Mouse (Mus musculus) left cerebral cortex, adult 9 months (tissue): ENCODE measurements at regions not wholly inside any gene's neighbourhood (a gene's known extent, or its start where the extent isn't known, plus 50 kb on each side); places are given as distances from the start of the nearest gene placed in this dataset.
A peak's percentile ranks its signal among the peaks of the same experiment; 100 is the strongest.

ENCODE experiments used
- DNase-seq, 2 experiments: peaks; one replicate each; pipeline ENCODE4 v3.0.0; 2022; ENCODE audit warnings: low spot score in 2 of 2

GRCm38 (mm10) chr9:30522595-30523350 is 95.9 kb downstream of the Snx19 start:
- no peak for DNase-seq

DNA sequence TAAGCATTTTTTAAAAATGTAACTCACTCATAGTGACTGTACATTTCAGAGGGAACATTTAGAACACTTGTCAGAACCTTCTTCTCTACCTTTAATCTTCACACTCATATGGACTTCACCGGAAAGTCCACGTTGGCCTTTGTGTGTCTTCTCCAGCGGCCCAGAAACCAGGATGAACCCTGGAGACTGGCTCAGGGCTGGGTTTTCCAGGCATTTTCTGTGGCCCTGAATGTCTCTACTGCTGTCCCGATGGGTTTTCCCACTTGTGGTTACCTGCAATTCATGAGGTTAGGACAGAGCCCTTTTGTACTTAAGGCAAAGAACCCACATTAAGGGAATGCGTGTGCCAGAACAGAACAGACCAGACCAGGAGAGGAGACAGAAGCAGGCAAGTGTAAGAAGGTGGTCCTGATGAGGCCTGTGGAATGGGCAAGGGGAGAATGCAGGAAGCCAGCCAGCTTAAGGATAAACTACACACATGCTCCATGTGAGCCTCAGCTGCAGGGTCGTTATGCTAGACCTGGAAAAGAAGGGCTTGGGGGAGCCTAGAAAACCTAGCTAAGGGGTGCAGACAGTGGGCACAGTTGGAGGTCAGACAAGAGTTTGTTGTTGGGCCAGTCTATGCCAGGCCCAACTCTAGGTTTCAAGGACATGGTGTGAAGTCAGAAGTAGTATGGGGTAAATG is 94.8 kb downstream of the Snx19 start:
- DNase-seq = no peak

DNA sequence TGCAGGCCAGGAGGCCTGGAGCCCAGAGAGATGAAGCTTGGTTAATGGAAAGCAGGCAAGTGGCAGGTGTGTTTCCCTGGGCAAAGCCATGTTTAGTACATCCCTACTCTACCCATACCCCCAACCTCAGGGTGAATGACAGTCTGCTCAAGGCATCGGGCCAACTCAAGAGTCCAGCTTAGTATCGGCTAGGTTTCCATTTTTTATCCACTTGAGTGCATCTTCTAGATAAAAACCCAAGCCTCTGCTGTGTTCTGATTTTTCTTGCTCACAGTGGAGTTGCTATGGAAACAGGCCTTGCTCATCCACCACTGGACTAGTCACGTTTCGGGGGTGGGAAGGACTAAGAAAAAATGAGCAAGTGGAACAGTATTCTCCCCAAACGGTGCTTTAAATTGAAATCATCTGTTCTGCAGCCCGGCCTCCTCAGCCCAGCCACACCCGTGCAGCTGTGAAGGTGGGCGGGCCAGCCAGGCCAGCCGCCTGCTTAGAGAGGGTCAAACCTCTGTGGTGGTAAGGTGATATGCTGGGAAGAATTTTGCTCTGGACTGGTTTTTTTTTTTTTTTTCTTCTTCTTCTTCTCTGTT is 94.0 kb downstream of the Snx19 start:
- DNase-seq = peak; percentile 69 to 78

DNA sequence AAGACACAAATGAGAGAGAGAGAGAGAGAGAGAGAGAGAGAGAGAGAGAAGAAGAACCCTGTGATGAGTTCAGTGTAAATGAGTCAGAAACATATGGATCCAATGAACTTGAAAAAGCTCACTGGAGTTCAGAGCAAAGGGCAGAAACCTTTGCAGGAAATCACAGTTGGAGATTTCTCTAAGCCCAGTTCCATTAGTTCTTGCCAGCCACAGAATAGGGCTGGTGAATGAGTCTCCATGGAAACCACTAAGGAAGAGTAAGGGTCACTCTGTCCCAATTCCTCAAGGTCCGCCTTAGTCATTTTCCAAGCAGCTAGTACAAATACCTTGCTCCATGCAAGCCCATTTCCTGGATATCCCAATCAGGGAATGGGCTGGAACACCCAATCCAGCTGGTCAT is 93.2 kb downstream of the Snx19 start:
- DNase-seq = no peak

GRCm38 (mm10) chr9:30519231-30519630 is 92.3 kb downstream of the Snx19 start:
- no peak for DNase-seq
